Mouse (Mus musculus): ENCODE results near the gene Acap2.

- no peak for TF ChIP-seq GATA1 (IDR thresholded peaks at IDR 0.05; ENCODE audit: borderline replicate concordance, low read length)
- TF ChIP-seq FLI1 (IDR thresholded peaks at IDR 0.05; ENCODE audit: low read length) = no peak
Measured at GRCm38 (mm10) chr16:31233167-31233498, 32.1 kb upstream of the Acap2 start.

All from megakaryocyte, embryonic 14.5 days (primary cell).